Mouse (Mus musculus): ENCODE data around the gene Rbl2. TPM values are rescaled to one million over a fixed set of nuclear protein-coding genes. Genes with fewer than 3 reads are reported as not detected.

The Rbl2 gene
- polyA plus RNA-seq, 1 experiment from 2014 or later = 18.4 TPM

Other genes with a start within 250 kb of the Rbl2 start
- 73.3 and 81.9 TPM in 2 replicates for gene Chd9, start 241.7 kb upstream of the Rbl2 start, polyA plus RNA-seq (2015; fragmentation: Nextera tagmentation; extraction: Ambion mirVana)
- 63.2 and 64.7 TPM in 2 replicates for gene Aktip, start 129.9 kb downstream of the Rbl2 start, polyA plus RNA-seq (2015; fragmentation: Nextera tagmentation; extraction: Ambion mirVana)
- 15.0 and 16.6 TPM in 2 replicates for gene Rpgrip1l, start 243.2 kb downstream of the Rbl2 start, polyA plus RNA-seq (2015; fragmentation: Nextera tagmentation; extraction: Ambion mirVana)
- gene Fto, start 243.5 kb downstream of the Rbl2 start, polyA plus RNA-seq (2015; fragmentation: Nextera tagmentation; extraction: Ambion mirVana) = 84.5 and 91.2 TPM in 2 replicates

Data from lung, embryonic 15.5 days (tissue).